Mouse (Mus musculus): ENCODE data around the gene A930009A15Rik. TPM values are rescaled to one million over a fixed set of nuclear protein-coding genes. Genes with fewer than 3 reads are reported as not detected.

The A930009A15Rik gene
- total RNA-seq, 2 experiments from 2014 or later: not detected

DNA sequence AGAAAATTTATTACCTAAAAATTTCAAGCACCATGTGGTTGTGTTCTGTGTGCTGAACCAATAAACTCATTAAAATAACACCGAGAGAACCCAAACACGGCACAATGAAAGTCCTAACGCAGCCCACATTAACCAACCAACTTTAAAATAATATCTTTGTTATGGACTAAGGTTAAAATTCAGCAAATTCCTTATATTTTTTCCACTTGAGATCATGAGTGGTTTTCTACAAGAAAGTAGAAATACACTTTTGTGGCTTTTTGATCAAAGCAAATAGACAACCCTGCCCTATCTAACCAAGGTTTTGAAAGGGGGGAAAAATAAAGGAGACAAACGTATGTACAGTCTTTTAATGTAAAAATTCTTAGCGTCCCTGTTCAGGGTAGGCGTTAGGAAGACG lies 9.3 kb downstream of the A930009A15Rik start:
- intact Hi-C loops (cut with DNase I): no loop called here
- DNase-seq: no peak

DNA sequence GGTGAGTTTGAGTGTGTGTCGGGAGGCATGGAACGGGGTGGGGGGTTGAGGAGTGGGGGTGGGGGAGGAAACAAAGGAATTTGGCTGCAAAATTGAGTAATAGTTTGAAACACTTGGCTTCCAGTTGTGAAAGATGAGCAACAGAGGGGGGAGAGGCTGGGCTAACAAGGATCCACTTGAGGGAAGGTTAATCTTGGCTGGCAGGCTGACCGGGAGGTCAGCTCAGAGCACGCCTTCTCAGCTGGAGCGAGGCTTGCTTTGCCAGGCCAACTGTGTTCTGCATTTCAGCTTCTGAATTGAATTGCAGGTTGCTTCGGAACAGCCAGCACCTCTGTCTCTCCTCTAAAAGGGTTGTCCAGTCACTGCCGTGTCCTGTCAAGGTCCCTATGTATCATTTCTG lies 9.7 kb downstream of the A930009A15Rik start:
- no peak for DNase-seq
- intact Hi-C loops (cut with DNase I): no loop called here

- no peak for DNase-seq
- intact Hi-C loops (cut with DNase I): no loop called here
These were observed 12.2 kb downstream of the A930009A15Rik start for GRCm38 (mm10) chr10:115581971-115582370.

DNA sequence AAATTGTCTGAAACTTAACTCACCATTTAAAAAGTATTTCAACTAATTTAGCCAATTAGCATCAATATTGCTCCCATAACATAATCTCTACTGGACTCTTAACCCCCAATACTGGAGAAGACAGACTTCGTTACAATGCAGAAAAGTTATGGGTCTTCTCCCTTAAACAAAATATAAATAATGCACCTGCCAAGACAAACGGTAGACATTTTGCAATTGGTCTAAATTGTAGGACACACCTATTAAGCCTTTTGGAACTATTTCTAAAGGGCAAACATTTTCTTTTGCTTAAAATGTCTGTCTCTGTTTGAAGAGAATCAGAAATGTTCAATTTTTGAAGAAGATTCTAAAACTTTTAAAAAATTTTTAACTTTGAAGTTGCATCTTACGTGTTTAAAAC lies 13.3 kb downstream of the A930009A15Rik start:
- DNase-seq: no peak
- intact Hi-C loops (cut with DNase I): no loop called here

DNA sequence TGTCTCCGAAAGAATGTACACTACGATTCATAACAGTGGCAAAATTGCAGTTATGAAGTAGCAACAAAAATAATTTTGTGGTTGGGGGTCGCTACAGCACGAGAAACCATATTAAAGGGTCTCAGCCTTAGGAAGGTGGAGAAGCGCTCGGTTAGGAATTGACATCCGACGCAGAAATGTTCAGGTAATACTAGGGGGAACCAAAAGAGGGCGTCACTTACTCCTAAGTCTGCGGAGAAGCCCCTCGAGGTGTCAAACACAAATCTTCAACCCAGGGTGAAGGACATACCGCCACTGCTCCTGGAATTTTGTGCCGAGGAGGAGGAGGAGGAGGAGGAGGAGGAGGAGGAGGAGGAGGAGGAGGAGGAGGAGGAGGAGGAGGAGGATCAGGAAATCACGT lies 14.9 kb downstream of the A930009A15Rik start:
- no peak for DNase-seq

GRCm38 (mm10) chr10:115585491-115586245 lies 15.9 kb downstream of the A930009A15Rik start:
- DNase-seq: no peak
- intact Hi-C loops (cut with DNase I): no loop called here

More for the DNA sequence above, 14.9 kb downstream of the A930009A15Rik start:
- intact Hi-C loops (cut with DNase I): no loop called here

- peak in 1 of 2 experiments; percentile 7 for DNase-seq
- intact Hi-C loops (cut with DNase I): no loop called here
These were observed 16.8 kb downstream of the A930009A15Rik start for GRCm38 (mm10) chr10:115586246-115587231.

DNA sequence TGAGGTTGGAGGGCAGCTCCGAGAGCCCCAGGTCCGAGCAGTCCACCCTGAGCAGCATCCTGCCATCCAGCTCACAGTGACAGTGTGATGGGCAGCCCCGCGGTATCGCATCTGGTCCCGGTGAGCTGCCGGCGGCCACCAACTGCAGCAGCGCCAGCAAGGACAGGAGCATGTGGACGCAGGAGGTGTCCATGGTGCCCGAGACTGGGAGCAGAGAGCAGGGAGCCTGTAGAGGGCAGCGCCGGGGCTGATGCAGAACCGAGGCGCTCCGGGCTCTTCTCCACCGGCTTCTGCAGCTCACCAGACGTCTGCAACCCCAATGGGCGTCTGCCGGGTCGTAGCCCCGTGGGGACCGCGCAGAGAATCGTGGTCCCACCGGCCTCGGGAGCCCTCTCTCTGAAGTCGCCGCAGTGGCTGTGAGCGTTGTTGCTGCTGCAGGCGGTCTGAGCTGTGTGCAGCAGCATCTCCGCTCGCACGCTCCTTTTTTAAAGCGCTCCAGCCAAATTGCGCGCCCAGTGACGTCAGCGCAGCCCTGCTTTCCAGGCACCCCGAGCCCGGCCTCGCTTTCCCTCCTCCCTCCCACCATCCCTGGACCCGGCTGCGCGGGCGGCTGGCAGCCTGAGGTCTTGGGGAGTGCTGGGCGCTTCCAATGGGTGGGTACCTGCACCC lies 17.6 kb downstream of the A930009A15Rik start, which contains the start of gene Lgr5:
TSS of gene Lgr5 (minus strand) at position 480 of the 669 bp plus-strand sequence.
- intact Hi-C loops (cut with DNase I): no loop called here
- peak; percentile 45 to 47 for DNase-seq

DNA sequence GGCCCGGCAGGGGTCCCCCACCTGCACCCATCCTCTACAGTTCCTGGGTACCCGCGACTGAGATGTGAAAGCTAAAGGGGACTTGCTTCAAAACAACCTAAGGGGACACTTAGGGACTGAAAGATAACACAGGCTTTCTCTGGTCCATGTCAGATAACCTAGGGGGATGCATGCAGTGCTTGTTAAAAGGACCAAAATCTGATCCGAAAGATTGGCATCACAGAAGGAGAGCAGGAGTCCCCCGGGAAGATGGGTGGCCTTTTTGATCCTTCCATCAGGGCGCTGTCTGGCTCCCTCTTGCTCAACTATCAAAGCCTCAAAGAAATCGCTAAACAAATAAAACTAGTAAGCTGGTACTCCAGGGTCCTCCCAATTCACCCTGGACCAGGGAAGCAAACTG lies 18.2 kb downstream of the A930009A15Rik start:
- intact Hi-C loops (cut with DNase I): no loop called here
- no peak for DNase-seq

DNA sequence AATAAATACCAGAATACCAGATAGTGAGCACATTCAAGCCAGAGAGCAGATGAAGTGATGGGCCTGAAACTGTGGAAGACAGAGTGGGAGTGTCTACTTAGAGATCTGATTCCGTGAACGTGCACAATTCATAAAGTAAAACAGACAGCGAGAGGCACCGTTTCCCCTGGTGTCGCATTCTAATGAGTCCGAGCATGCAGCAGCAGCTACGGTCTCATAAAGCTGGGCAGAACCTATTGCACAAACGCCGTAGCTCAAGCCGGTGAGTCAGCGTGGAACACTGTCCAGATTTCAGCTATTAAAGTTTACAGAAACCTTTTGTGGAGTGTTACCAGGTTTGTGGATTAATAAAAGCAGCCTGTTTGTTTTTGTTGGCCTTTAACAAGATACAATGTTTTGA lies 23.4 kb downstream of the A930009A15Rik start:
- DNase-seq: no peak
- intact Hi-C loops (cut with DNase I): no loop called here

DNA sequence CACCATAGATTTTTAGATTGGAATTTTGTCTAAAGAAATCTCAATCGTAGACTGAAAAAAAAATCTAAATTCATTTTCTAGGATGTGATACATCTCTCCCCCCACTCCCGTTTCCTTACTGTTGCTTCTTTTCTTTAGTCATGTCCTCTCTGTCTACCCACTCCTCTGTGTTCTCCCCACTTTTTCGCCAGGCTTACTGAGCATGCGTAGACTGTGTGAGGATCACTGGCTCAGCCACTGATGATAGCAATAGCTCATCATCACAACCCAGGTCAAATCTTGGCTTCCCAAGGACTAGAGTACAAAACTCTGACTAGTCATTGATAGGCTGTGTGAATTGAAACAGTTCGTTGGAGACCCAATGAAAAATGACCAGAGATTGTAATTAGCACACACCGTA lies 23.9 kb downstream of the A930009A15Rik start:
- no peak for DNase-seq
- intact Hi-C loops (cut with DNase I): no loop called here

DNA sequence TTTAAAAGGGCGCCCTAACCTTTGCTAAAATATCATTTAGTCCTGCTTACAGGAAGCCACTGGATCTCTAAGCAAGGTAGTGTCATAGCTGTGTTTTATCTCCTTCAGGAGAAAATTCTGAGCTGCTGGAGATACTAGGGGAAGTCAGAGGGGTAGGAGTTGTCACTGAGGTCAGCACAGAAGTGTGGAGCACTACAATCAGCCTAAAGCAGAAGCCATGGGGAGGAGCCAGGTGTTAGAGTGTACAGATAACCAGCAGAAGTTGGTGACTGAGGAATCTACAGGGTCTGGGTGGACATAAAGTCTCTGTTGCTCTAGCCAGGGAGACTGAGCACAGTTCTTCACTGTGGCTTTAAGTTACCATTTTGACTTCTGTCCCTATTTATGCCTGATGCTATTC lies 26.0 kb downstream of the A930009A15Rik start:
- intact Hi-C loops (cut with DNase I): no loop called here
- DNase-seq: no peak

GRCm38 (mm10) chr10:115617456-115618287 lies 47.9 kb downstream of the A930009A15Rik start:
- intact Hi-C loops (cut with DNase I): loop anchor here (1.0 to 10.0 kb wide), 4 partner anchors 185 to 577 kb away; no protein-coding TSS in a partner anchor
- peak; percentile 23 to 50 for DNase-seq

DNA sequence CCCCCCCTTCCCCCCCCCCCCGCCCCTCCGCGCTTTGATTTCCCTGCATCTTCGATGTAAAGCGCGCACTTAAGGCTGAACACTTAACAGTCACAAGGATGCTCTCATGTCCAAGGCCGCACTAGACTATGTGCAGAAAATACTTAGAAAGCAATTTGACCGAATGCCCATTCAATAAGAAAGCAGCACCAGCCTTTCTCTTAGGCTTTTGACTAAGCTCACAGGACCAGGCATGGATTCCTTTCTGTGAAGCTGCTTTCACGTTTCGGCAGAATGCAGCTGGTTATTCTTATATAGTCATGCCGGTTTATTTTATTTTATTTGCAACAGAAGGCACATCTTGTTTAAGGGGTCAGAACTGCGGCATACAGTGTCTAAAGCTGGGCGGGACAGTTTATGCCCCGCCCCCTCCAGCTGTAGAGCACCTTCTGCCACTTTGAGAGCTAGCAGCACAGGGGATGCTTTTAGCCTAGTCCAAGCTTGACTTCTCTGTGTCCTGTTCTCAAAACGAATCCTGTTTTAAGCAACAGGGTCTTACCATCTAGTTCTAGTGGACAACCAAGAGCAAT lies 48.6 kb downstream of the A930009A15Rik start:
- intact Hi-C loops (cut with DNase I): loop anchor here (5.0 to 10.0 kb wide), 3 partner anchors 186 to 576 kb away; no protein-coding TSS in a partner anchor
- no peak for DNase-seq

DNA sequence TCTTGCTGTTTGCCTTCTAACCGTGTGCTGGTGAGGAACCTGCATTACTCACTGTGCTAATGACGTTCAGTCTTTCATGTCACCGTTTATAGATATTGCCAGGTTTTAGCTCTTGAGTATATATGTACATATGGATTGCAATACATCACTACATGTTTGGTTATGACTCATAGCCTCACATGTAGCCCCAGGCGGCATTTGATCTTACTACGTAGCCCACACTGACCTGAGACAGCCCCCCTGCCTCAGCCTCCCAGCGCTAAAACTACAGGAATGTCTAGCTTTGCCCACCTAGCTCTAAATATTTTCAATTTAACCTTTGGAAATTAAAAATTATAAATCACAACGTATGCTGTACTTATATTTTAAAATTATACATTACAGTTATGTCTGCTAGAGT lies 53.7 kb downstream of the A930009A15Rik start:
- DNase-seq: no peak
- intact Hi-C loops (cut with DNase I): no loop called here

GRCm38 (mm10) chr10:115623956-115624671 lies 54.3 kb downstream of the A930009A15Rik start:
- intact Hi-C loops (cut with DNase I): no loop called here
- peak in 1 of 2 experiments; percentile 4 for DNase-seq

GRCm38 (mm10) chr10:115624957-115625356 lies 55.2 kb downstream of the A930009A15Rik start:
- intact Hi-C loops (cut with DNase I): no loop called here
- DNase-seq: no peak

DNA sequence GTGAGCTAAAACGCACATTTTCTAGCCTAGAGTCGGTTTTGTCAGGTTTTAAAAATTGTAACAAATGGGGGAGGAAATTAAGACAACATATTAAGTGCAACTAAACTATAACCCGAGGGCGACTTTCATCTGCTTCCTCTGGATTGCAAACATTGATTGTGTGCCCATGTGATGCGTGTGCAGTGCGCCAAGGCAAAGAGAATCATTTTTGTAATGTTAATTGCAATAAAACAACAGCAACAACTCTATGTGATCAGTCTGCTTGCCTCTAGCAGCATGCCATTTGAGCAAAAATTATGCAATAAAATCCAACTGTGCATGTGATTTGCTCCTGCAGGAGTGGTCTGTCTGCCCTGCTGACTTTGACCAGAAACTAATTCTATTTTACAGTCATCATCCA lies 56.9 kb downstream of the A930009A15Rik start:
- intact Hi-C loops (cut with DNase I): no loop called here
- DNase-seq: no peak
